Mouse (Mus musculus) hindbrain, embryonic 14.5 days (tissue): Measurements from ENCODE around the gene Mrps7. TPM values are rescaled to one million over a fixed set of nuclear protein-coding genes. Genes with fewer than 3 reads are reported as not detected.
A peak's percentile ranks its signal among the peaks of the same experiment; 100 is the strongest.

Experiments
- ATAC-seq: fragments of 200-750 bp; cut with Nextera tagmentation; 2 replicates; pipeline ENCODE4 v1.8.0; 2017; ENCODE audit warnings: moderate number of reproducible peaks, mild to moderate bottlenecking, moderate TSS enrichment, moderate library complexity; ENCODE audit not compliant: low FRiP score
- DNase-seq: peaks from one replicate; pipeline ENCODE4 v3.0.0-alpha.2; 2015; ENCODE audit warnings: low spot score
- H3K27ac ChIP-seq: fragments of 300-500 bp; sonication (generic); 2 replicates; pipeline ENCODE4 v1.5.1; 2014; ENCODE audit warnings: mild to moderate bottlenecking, moderate library complexity
- H3K27me3 ChIP-seq: fragments of 300-500 bp; sonication (generic); 2 replicates; pipeline ENCODE4 v1.6.1; 2014; ENCODE audit warnings: mild to moderate bottlenecking, low read length, mixed read lengths; ENCODE audit not compliant: control insufficient read depth, insufficient read depth
- H3K36me3 ChIP-seq: fragments of 300-500 bp; sonication (generic); replicated peaks from 2 replicates; pipeline ENCODE4 v1.6.1; 2014; ENCODE audit not compliant: control insufficient read depth, insufficient read depth
- H3K4me1 ChIP-seq: fragments of 300-500 bp; sonication (generic); replicated peaks from 2 replicates; pipeline ENCODE4 v1.6.1; 2014; ENCODE audit warnings: antibody characterized with exemption, low read length, mixed read lengths; ENCODE audit not compliant: control insufficient read depth, insufficient read depth
- H3K4me2 ChIP-seq: fragments of 300-500 bp; sonication (generic); replicated peaks from 2 replicates; pipeline ENCODE4 v1.6.1; 2014; ENCODE audit warnings: mild to moderate bottlenecking, moderate library complexity
- H3K4me3 ChIP-seq: fragments of 300-500 bp; sonication (generic); replicated peaks from 2 replicates; pipeline ENCODE4 v1.5.1; 2014; ENCODE audit warnings: mild to moderate bottlenecking, low read length
- H3K9ac ChIP-seq: fragments of 300-500 bp; sonication (generic); 2 replicates; pipeline ENCODE4 v1.6.1; 2014
- H3K9me3 ChIP-seq: fragments of 300-500 bp; sonication (generic); 2 replicates; pipeline ENCODE4 v1.6.1; 2016; ENCODE audit warnings: low read length; ENCODE audit not compliant: control insufficient read depth
- WGBS: fragments of 180-500 bp; shearing (Covaris S2); extraction: QIAGEN DNeasy Blood & Tissue Kit; methylation state at CpG from one replicate; pipeline ENCODE4 v1.1.7; 2014; 5-methylcytosine and 5-hydroxymethylcytosine counted together
- polyA plus RNA-seq: library from polyadenylated mRNA; unstranded; fragments of >200 nt; fragmentation: Nextera tagmentation; extraction: Ambion mirVana; gene quantifications from 2 replicates; pipeline ENCODE4 v1.2.1, GENCODE M21; 2014

Gene Mrps7
- polyA plus RNA-seq, 1 experiment from 2014 or later, result 72.5 TPM

DNA sequence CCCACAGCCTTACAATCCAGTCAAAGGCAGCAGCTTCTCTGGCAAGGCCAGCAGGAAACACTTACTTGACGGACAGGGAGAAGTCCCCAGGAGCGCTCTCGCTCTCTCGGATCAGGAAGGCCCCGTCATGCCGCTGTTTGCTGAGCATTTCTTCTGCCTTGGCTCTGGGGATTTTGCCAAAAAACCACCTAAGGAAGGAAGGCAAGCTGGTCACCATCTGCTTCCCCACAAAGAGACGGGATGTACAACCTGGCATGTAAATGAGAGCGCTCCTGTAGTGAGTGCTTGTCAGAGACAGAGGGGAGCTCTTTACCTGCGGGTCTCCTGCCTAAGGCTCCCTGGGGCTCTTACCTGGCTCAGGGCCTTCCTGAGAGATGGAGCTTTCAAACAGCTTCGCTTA is 46.0 kb downstream of the Mrps7 start:
- DNase-seq (no peak), ATAC-seq (no peak)
- no peak overlapping the region for H3K9ac ChIP-seq
- WGBS, result 51% methylated on average over 10 of the region's 10 CpGs
- H3K27ac ChIP-seq, result peak overlapping the region; percentile 54; the same call in 1 of the 2 replicates
- no peak overlapping the region for H3K4me2 ChIP-seq
- H3K36me3 ChIP-seq, result peaks cover 64% of the 10 kb centered on the region
- no peaks in the 10 kb centered on the region for H3K4me1 ChIP-seq
- H3K9me3 ChIP-seq, result no peaks in the 10 kb centered on the region
- no peak overlapping the region for H3K4me3 ChIP-seq
- H3K27me3 ChIP-seq, result no peaks in the 10 kb centered on the region

DNA sequence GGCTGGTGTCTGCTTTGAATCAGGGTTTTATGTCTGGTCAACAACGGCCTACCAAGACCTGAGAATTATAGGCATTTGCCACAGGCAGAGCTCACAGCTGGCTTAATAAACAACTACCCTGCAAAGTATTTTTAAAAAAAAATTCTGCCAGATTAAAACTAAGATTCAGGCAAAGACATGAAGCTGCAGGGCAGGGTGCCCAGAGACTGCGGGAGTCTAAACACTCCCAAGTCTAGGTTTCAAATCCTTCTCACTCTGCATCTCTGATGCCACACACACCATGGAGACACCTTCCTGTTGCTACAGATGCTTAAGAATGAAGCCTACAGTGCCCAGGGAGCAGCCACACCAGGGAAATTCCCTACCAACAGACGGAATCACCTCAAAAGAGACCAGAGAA is 48.0 kb downstream of the Mrps7 start:
- Histone ChIP-seq H3K36me3 (peaks cover 51% of the 10 kb centered on the region), H3K27ac (no peak overlapping the region), H3K4me3 (no peak overlapping the region), H3K9ac (no peak overlapping the region), H3K4me1 (no peaks in the 10 kb centered on the region), H3K9me3 (no peaks in the 10 kb centered on the region), H3K27me3 (no peaks in the 10 kb centered on the region), H3K4me2 (no peak overlapping the region)
- ATAC-seq (no peak), DNase-seq (no peak)
- whole genome bisulfite sequencing, result 89% methylated on average over 3 of the region's 3 CpGs

DNA sequence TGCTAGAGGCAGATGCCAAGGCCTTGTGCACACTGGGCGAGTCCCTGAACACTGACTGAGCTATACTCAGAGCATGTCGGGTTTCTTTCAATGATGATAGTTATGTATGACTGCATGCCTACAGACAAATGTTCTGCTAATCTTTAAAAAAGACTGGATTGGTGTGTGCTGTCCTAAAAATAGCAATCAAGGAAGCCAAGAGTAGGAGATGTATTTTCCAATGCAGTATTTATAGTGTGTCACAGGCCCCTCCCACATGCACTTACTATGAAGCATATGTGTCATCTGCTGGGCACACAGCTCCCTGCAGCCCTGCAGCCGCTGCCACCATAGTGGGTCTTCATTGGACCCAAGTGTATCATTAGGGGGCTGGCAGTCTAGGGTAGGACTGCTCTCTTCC is 49.5 kb downstream of the Mrps7 start:
- Histone ChIP-seq H3K36me3 (peaks cover 40% of the 10 kb centered on the region), H3K27me3 (no peaks in the 10 kb centered on the region), H3K9ac (no peak overlapping the region), H3K4me3 (no peak overlapping the region), H3K4me2 (no peak overlapping the region), H3K27ac (no peak overlapping the region), H3K4me1 (no peaks in the 10 kb centered on the region), H3K9me3 (no peaks in the 10 kb centered on the region)
- 91% methylated on average over 3 of the region's 3 CpGs for WGBS
- DNase-seq, result no peak
- ATAC-seq, result no peak

DNA sequence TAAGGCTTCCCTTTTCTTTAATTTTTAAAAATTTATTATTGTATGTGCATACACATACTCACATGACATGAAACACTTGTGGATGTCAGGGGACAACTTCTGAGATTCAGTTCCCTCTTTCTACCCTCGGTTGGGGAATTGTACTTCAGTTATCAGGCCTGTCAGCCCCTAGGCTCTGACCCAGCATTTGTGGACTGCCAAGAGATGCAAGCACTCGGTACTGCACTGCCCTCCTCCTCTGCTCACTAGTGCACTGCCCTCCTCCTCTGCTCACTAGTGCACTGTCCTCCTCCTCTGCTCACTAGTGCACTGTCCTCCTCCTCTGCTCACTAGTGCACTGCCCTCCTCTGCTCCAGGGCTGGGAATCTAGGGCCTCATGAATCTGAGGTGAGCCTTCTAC is 50.4 kb downstream of the Mrps7 start:
- H3K4me2 ChIP-seq, result no peak overlapping the region
- peaks cover 31% of the 10 kb centered on the region for H3K36me3 ChIP-seq
- no peak overlapping the region for H3K27ac ChIP-seq
- no peaks in the 10 kb centered on the region for H3K27me3 ChIP-seq
- no peak for DNase-seq
- no peak overlapping the region for H3K9ac ChIP-seq
- WGBS, result 77% methylated on average over 2 of the region's 2 CpGs
- no peak for ATAC-seq
- no peaks in the 10 kb centered on the region for H3K4me1 ChIP-seq
- no peak overlapping the region for H3K4me3 ChIP-seq
- no peaks in the 10 kb centered on the region for H3K9me3 ChIP-seq

Other genes starting within 250 kb of the Mrps7 start
- 44.5 and 50.2 TPM in 2 replicates for gene Hid1, start 236.2 kb upstream of the Mrps7 start, polyA plus RNA-seq
- gene Cdr2l, start 222.0 kb upstream of the Mrps7 start, polyA plus RNA-seq, result 25.7 and 28.5 TPM in 2 replicates
- 196 and 222 TPM in 2 replicates for gene Mrpl58, start 200.2 kb upstream of the Mrps7 start, polyA plus RNA-seq
- 897 and 1,000 TPM in 2 replicates for gene Atp5h, start 184.0 kb upstream of the Mrps7 start, polyA plus RNA-seq
- 31.3 and 32.3 TPM in 2 replicates for gene Kctd2, start 183.8 kb upstream of the Mrps7 start, polyA plus RNA-seq
- gene Trim80, start 163.4 kb upstream of the Mrps7 start, polyA plus RNA-seq, result not detected in 2 replicates
- 0.18 TPM in 1 of 2 replicates, not detected in the other for gene Slc16a5, start 141.5 kb upstream of the Mrps7 start, polyA plus RNA-seq
- 14.2 and 14.8 TPM in 2 replicates for gene Armc7, start 128.3 kb upstream of the Mrps7 start, polyA plus RNA-seq
- gene Nt5c, start 112.1 kb upstream of the Mrps7 start, polyA plus RNA-seq, result 85.3 and 98.0 TPM in 2 replicates
- gene Jpt1, start 89.5 kb upstream of the Mrps7 start, polyA plus RNA-seq, result 1,350 and 1,384 TPM in 2 replicates
- 968 and 989 TPM in 2 replicates for gene Sumo2, start 67.6 kb upstream of the Mrps7 start, polyA plus RNA-seq
- gene Nup85, start 39.5 kb upstream of the Mrps7 start, polyA plus RNA-seq, result 95.2 and 99.8 TPM in 2 replicates
- 34.1 and 39.4 TPM in 2 replicates for gene Gga3, start 126 bp downstream of the Mrps7 start, polyA plus RNA-seq
- 11.3 and 13.5 TPM in 2 replicates for gene Mif4gd, start 9.0 kb downstream of the Mrps7 start, polyA plus RNA-seq
- gene Slc25a19, start 24.4 kb downstream of the Mrps7 start, polyA plus RNA-seq, result 37.8 and 42.3 TPM in 2 replicates
- gene Grb2, start 104.7 kb downstream of the Mrps7 start, polyA plus RNA-seq, result 121 and 139 TPM in 2 replicates
- gene Tmem94, start 161.5 kb downstream of the Mrps7 start, polyA plus RNA-seq, result 17.3 and 20.8 TPM in 2 replicates
- 10.7 and 11.0 TPM in 2 replicates for gene Caskin2, start 209.7 kb downstream of the Mrps7 start, polyA plus RNA-seq
- gene Tsen54, start 210.8 kb downstream of the Mrps7 start, polyA plus RNA-seq, result 17.8 and 19.9 TPM in 2 replicates
- 1.3 and 2.4 TPM in 2 replicates for gene Llgl2, start 220.1 kb downstream of the Mrps7 start, polyA plus RNA-seq